Mouse (Mus musculus): ENCODE measurements around the gene Alox5ap. TPM values are rescaled to one million over a fixed set of nuclear protein-coding genes. Genes with fewer than 3 reads are reported as not detected.

Alox5ap gene
- total and polyA plus RNA-seq, 3 experiments = 2.0 to 26.4 (median 9.9) TPM

DNA sequence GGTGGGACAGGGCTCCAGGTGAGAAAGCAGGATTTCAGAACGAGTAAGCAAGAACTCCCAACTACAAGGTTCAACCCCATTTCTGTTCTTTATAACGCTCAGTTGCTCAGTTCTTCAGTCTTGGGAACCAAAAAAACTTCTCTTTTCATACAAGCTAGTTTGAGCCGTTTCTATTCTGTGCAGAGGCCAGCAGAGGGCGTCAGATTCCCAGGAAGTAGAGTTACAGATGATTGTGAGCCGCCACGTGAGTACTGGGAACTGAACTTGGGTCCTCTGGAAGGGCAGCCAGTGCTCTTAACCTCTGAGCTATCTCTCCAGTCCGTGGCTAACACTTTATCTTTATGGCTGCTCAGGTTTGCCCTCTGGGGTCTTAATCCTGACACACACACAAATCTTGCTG is 3.1 kb upstream of the Alox5ap start:
- DNase-seq (ENCODE audit: extremely low read depth) = no peak
- no peak overlapping the region for H3K9ac ChIP-seq (ENCODE audit: insufficient read depth, low read depth)

DNA sequence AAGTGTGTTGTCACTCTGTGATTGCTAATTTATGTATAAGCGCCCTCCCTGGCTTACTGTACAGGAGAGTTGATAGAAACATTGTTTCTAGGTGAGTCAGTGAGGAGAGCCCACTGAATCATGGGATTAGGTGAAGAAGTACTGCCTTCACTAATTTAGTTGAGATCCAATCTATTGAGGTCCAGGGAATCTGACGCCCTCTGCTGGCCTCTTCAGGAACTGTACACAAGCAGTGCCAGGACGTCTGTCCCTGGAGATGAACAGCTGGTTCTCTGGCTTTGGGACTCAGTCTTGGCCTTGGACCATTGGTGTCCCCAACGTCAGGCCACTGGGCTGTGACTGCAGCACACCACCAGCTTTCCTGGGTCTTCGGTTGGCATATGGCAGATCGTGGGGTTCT is 2.7 kb upstream of the Alox5ap start:
- dilution Hi-C loops (cut with MboI; ENCODE audit: extremely low pct_ligation_motif_present, extremely low pct_unique_long_range_greater_than_20kb, low sequenced_read_pairs) (no loop called here), in situ Hi-C loops (cut with MboI; ENCODE audit: low pct_ligation_motif_present, low pct_unique_long_range_greater_than_20kb, low sequenced_read_pairs) (no loop called here)
- no peak overlapping the region for H3K4me2 ChIP-seq (ENCODE audit: insufficient read depth, low read depth, poor library complexity, severe bottlenecking)
- no peaks in the 10 kb centered on the region for H3K27me3 ChIP-seq (replicated peaks)
- TF ChIP-seq JUND (conservative IDR thresholded peaks at IDR 0.05; ENCODE audit: low read depth, low read length) = no peak
- TF ChIP-seq EP300 (IDR thresholded peaks at IDR 0.05; ENCODE audit: low read length) = no peak
- TF ChIP-seq ZNF384 (IDR thresholded peaks at IDR 0.05; ENCODE audit: low read depth, low read length) = no peak
- no peak for TF ChIP-seq GABPA (IDR thresholded peaks at IDR 0.05; ENCODE audit: insufficient replicate concordance, low read depth, low read length)
- peak; percentile 44 to 52; a peak in 3 of 4 replicates for TF ChIP-seq CTCF (conservative IDR thresholded peaks at IDR 0.05 in 1 of 2, IDR thresholded peaks at IDR 0.05 in 1 of 2; ENCODE audit: low read depth in 2 of 2, low read length in 2 of 2)
- no peak for TF ChIP-seq CHD2 (IDR thresholded peaks at IDR 0.05; ENCODE audit: low read length)
- no peak for TF ChIP-seq TCF12 (IDR thresholded peaks at IDR 0.05; ENCODE audit: low read depth, low read length)
- no peak for TF ChIP-seq UBTF (IDR thresholded peaks at IDR 0.05; ENCODE audit: low read depth, low read length)
- TF ChIP-seq SMC3 (IDR thresholded peaks at IDR 0.05; ENCODE audit: low read depth, low read length) = peak; percentile 41
- peak; percentile 35 for TF ChIP-seq RAD21 (IDR thresholded peaks at IDR 0.05; ENCODE audit: low read depth, low read length)
- TF ChIP-seq SIN3A (IDR thresholded peaks at IDR 0.05; ENCODE audit: low read length) = no peak
- H3K4me3 ChIP-seq (replicated peaks in 1 of 3; ENCODE audit: low read depth in 2 of 3, low read length in 2 of 3, poor library complexity in 1 of 3) = no peak overlapping the region
- H3K79me2 ChIP-seq (replicated peaks; ENCODE audit: control insufficient read depth, extremely low read depth, insufficient read depth, poor library complexity, severe bottlenecking) = no peaks in the 10 kb centered on the region
- no peaks in the 10 kb centered on the region for H3K36me3 ChIP-seq (replicated peaks in 1 of 2; ENCODE audit: control insufficient read depth in 1 of 2, insufficient read depth in 1 of 2, low read length in 1 of 2)
- peak; percentile 31 for DNase-seq (ENCODE audit: extremely low read depth)
- no peaks in the 10 kb centered on the region for H3K9me3 ChIP-seq (replicated peaks; ENCODE audit: low read length)
- no peak overlapping the region for H3K9ac ChIP-seq (ENCODE audit: insufficient read depth, low read depth)
- H3K4me1 ChIP-seq (ENCODE audit: control insufficient read depth in 1 of 2, insufficient read depth in 2 of 2) = peaks cover 10 to 18% of the 10 kb centered on the region in 2 experiments
- no peak overlapping the region for H3K27ac ChIP-seq (ENCODE audit: insufficient read depth, low read depth)

More for the DNA sequence above, 3.1 kb upstream of the Alox5ap start:
- H3K9me3 ChIP-seq (replicated peaks; ENCODE audit: low read length) = no peaks in the 10 kb centered on the region
- no peak overlapping the region for H3K27ac ChIP-seq (ENCODE audit: insufficient read depth, low read depth)
- in situ Hi-C loops (cut with MboI; ENCODE audit: low pct_ligation_motif_present, low pct_unique_long_range_greater_than_20kb, low sequenced_read_pairs) = no loop called here
- dilution Hi-C loops (cut with MboI; ENCODE audit: extremely low pct_ligation_motif_present, extremely low pct_unique_long_range_greater_than_20kb, low sequenced_read_pairs) = no loop called here
- no peak overlapping the region for H3K4me3 ChIP-seq (replicated peaks in 1 of 3; ENCODE audit: low read depth in 2 of 3, low read length in 2 of 3, poor library complexity in 1 of 3)
- H3K4me1 ChIP-seq (ENCODE audit: control insufficient read depth in 1 of 2, insufficient read depth in 2 of 2) = peaks cover 10 to 14% of the 10 kb centered on the region in 2 experiments
- H3K27me3 ChIP-seq (replicated peaks) = no peaks in the 10 kb centered on the region
- no peaks in the 10 kb centered on the region for H3K79me2 ChIP-seq (replicated peaks; ENCODE audit: control insufficient read depth, extremely low read depth, insufficient read depth, poor library complexity, severe bottlenecking)
- H3K4me2 ChIP-seq (ENCODE audit: insufficient read depth, low read depth, poor library complexity, severe bottlenecking) = no peak overlapping the region
- no peaks in the 10 kb centered on the region for H3K36me3 ChIP-seq (replicated peaks in 1 of 2; ENCODE audit: control insufficient read depth in 1 of 2, insufficient read depth in 1 of 2, low read length in 1 of 2)
- 0 out of 4 replicates have a peak, but pooled peaks of 1 of the 2 experiments have one; percentile 0 for TF ChIP-seq CTCF (conservative IDR thresholded peaks at IDR 0.05 in 1 of 2, IDR thresholded peaks at IDR 0.05 in 1 of 2; ENCODE audit: low read depth in 2 of 2, low read length in 2 of 2)
- TF ChIP-seq HCFC1 (IDR thresholded peaks at IDR 0.05; ENCODE audit: low read depth, low read length) = no peak
- no peak for TF ChIP-seq ZC3H11A (IDR thresholded peaks at IDR 0.05; ENCODE audit: low read depth, low read length)

DNA sequence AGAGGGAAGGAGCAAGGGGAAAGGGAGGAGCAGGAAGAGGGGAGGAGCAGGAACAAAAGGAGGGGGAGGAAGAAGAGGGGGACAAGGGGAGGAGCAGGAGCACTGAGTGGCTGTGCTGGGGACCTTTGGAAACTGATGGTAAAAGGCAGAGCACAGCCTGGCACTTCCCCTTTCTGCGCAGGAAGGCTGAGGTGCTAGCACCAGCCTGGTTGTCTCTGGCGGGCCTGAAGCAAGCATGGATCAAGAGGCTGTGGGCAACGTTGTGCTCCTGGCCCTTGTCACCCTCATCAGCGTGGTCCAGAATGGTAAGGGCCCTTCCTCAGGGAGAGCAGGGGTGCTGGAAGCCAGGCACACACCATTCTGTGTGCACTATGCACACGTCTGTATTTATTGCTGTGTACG is 312 bp downstream of the Alox5ap start:
- DNase-seq (ENCODE audit: extremely low read depth) = peak; percentile 34
- no peaks in the 10 kb centered on the region for H3K79me2 ChIP-seq (replicated peaks; ENCODE audit: control insufficient read depth, extremely low read depth, insufficient read depth, poor library complexity, severe bottlenecking)
- dilution Hi-C loops (cut with MboI; ENCODE audit: extremely low pct_ligation_motif_present, extremely low pct_unique_long_range_greater_than_20kb, low sequenced_read_pairs) = no loop called here
- no peak overlapping the region for H3K27ac ChIP-seq (ENCODE audit: insufficient read depth, low read depth)
- no peak overlapping the region for H3K4me2 ChIP-seq (ENCODE audit: insufficient read depth, low read depth, poor library complexity, severe bottlenecking)
- no peaks in the 10 kb centered on the region for H3K36me3 ChIP-seq (replicated peaks in 1 of 2; ENCODE audit: control insufficient read depth in 1 of 2, insufficient read depth in 1 of 2, low read length in 1 of 2)
- H3K4me1 ChIP-seq (ENCODE audit: control insufficient read depth in 1 of 2, insufficient read depth in 2 of 2) = peaks cover 7 to 27% of the 10 kb centered on the region in 2 experiments
- H3K9ac ChIP-seq (ENCODE audit: insufficient read depth, low read depth) = no peak overlapping the region
- H3K27me3 ChIP-seq (replicated peaks) = no peaks in the 10 kb centered on the region
- no peaks in the 10 kb centered on the region for H3K9me3 ChIP-seq (replicated peaks; ENCODE audit: low read length)
- TF ChIP-seq MAZ (IDR thresholded peaks at IDR 0.05; ENCODE audit: low read depth, low read length) (no peak), KAT2A (IDR thresholded peaks at IDR 0.05; ENCODE audit: insufficient replicate concordance, low read length) (no peak), IRF4 (IDR thresholded peaks at IDR 0.05; ENCODE audit: low read depth, low read length) (no peak), RAD21 (IDR thresholded peaks at IDR 0.05; ENCODE audit: low read depth, low read length) (no peak), MAFK (IDR thresholded peaks at IDR 0.05; ENCODE audit: insufficient replicate concordance, low read length) (no peak), TBP (conservative IDR thresholded peaks at IDR 0.05; ENCODE audit: low read depth, low read length) (no peak), JUND (conservative IDR thresholded peaks at IDR 0.05; ENCODE audit: low read depth, low read length) (no peak), RCOR1 (conservative IDR thresholded peaks at IDR 0.05; ENCODE audit: low read depth, low read length) (no peak), EP300 (IDR thresholded peaks at IDR 0.05; ENCODE audit: low read length) (no peak), SIN3A (IDR thresholded peaks at IDR 0.05; ENCODE audit: low read length) (no peak), ELF1 (IDR thresholded peaks at IDR 0.05; ENCODE audit: low read depth, low read length) (no peak), NRF1 (IDR thresholded peaks at IDR 0.05; ENCODE audit: low read depth, low read length) (no peak), ZMIZ1 (IDR thresholded peaks at IDR 0.05; ENCODE audit: low read depth, low read length) (no peak)
- in situ Hi-C loops (cut with MboI; ENCODE audit: low pct_ligation_motif_present, low pct_unique_long_range_greater_than_20kb, low sequenced_read_pairs) = no loop called here
- H3K4me3 ChIP-seq (replicated peaks in 1 of 3; ENCODE audit: low read depth in 2 of 3, low read length in 2 of 3, poor library complexity in 1 of 3) = peak overlapping the region in 1 of 3 experiments; percentile 27

Measured in CH12.LX (cell line).